Mouse (Mus musculus) cerebellum, adult 2 months (tissue): ENCODE measurements at regions not wholly inside any gene's neighbourhood (a gene's known extent, or its start where the extent isn't known, plus 50 kb on each side); places are given as distances from the start of the nearest gene placed in this dataset.

Source experiments
- DNase-seq, 2 experiments: peaks; one replicate each; pipeline ENCODE4 v3.0.0; 2021
- H3K27ac ChIP-seq: fragments of 200-500 bp; 2 replicates; pipeline ENCODE4 v1.5.1; 2012; ENCODE audit warnings: low read length, control low read depth, inconsistent platforms; ENCODE audit not compliant: insufficient read depth
- H3K27me3 ChIP-seq: fragments of 200-500 bp; 2 replicates; pipeline ENCODE4 v1.6.1; 2012; ENCODE audit warnings: inconsistent platforms, mild to moderate bottlenecking, low read length, moderate library complexity; ENCODE audit not compliant: control insufficient read depth, insufficient read depth
- H3K4me1 ChIP-seq: fragments of 200-500 bp; 2 replicates; pipeline ENCODE4 v1.6.1; 2011; ENCODE audit warnings: low read length; ENCODE audit not compliant: control insufficient read depth, insufficient read depth
- H3K4me3 ChIP-seq: fragments of 200-500 bp; replicated peaks from 2 replicates; pipeline ENCODE3; 2011; ENCODE audit warnings: mild to moderate bottlenecking, low read depth, low read length, control low read depth; ENCODE audit not compliant: insufficient read depth
- CTCF ChIP-seq: fragments of 200-500 bp; IDR thresholded peaks from 2 replicates; pipeline ENCODE4 v1.5.1; 2011; ENCODE audit warnings: low read depth, mild to moderate bottlenecking, control low read depth, low read length, moderate library complexity, borderline replicate concordance; ENCODE audit not compliant: insufficient read depth
- POLR2A ChIP-seq: fragments of 200-500 bp; IDR thresholded peaks from 2 replicates; pipeline ENCODE4 v1.6.1; 2011; ENCODE audit warnings: low read length, control low read depth, borderline replicate concordance; ENCODE audit not compliant: insufficient read depth
- WGBS: fragments of 180-500 bp; shearing (Covaris S2); methylation state at CpG from one replicate; pipeline ENCODE4 v1.1.7; 2018; 5-methylcytosine and 5-hydroxymethylcytosine counted together

DNA sequence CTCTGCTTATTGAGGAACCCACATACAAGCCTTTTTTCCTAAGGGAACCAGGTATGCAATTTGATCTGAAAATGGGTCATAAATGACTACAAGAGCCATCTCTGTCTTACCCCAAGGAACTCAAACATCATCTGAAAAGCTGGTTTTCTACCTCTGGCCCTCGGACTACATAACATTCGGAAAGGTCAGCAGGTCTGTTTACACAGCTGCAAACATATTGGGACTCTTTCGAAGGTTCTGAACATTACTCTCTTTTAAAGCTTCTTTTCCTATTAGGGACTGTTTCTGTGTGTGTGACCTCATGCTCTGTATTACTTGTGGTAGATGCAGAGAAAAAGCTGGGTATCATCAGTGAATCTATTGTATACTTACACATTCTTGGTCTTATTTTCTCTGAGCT lies 491.9 kb upstream of the 4930452B06Rik start:
- H3K27me3 ChIP-seq, result no peaks in the 10 kb centered on the region
- DNase-seq, result no peak
- WGBS, result 87% methylated on average over 3 of the region's 3 CpGs
- no peaks in the 10 kb centered on the region for H3K4me1 ChIP-seq
- TF ChIP-seq CTCF (no peak), POLR2A (no peak)
- H3K27ac ChIP-seq, result no peak overlapping the region
- H3K4me3 ChIP-seq, result no peak overlapping the region

DNA sequence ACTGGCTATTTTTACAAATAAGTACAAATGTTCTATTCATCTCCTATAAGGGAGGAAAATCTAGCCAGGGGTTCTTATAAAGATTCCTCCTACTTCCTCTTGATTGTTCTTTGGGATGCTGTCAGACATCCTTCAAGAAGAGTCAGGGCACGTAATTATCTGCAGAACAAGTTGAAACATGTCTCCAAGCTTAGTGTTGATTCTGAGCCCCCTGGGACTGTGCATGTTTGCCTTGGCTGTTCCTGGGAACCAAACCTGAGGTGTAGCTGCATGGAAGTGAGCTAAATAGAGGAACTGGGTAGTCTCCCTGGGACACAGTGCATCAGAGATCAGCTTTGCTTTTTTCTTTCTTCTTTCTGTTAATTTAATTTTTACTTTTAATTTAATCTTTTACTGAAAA lies 484.8 kb upstream of the 4930452B06Rik start:
- 65% methylated on average over 1 of the region's 1 CpGs for WGBS
- no peak for TF ChIP-seq POLR2A
- no peak for TF ChIP-seq CTCF

DNA sequence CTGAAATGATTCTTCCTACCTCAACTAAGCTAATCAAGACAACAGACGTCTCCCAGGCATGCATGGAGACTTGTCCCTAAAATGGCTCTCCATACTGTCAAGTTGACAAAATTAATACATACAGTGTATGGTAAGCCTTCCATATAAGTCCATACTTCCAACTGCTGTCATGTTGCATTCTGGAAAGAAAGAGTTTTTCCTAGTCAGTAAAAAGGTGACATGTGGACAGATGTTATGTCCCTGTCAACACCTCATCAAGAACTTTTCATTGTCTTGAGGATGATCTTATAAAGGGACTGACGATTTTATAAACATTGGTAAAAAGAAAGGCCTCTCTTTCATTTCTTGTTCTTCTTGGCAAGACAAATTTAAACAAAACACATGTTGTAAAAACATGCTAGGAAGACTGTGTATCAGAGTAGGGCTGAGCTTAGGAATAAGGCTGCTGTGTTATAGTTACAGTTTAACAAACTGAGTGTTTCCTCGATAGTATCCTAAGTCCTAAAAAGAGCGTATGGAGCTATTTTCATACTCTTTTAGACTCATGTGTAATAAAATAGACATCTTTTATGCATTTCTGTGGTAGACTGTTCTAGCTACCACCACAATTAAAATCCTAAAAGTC lies 480.7 kb upstream of the 4930452B06Rik start:
- no peak for TF ChIP-seq CTCF
- TF ChIP-seq POLR2A, result no peak
- 88% methylated on average over 4 of the region's 4 CpGs for WGBS
- H3K4me3 ChIP-seq, result no peak overlapping the region
- H3K27ac ChIP-seq, result no peak overlapping the region
- H3K27me3 ChIP-seq, result no peaks in the 10 kb centered on the region
- DNase-seq, result no peak
- H3K4me1 ChIP-seq, result no peaks in the 10 kb centered on the region

More for the DNA sequence above, 484.8 kb upstream of the 4930452B06Rik start:
- H3K4me3 ChIP-seq, result no peak overlapping the region
- H3K27me3 ChIP-seq, result no peaks in the 10 kb centered on the region
- no peak for DNase-seq
- H3K27ac ChIP-seq, result no peak overlapping the region
- no peaks in the 10 kb centered on the region for H3K4me1 ChIP-seq

DNA sequence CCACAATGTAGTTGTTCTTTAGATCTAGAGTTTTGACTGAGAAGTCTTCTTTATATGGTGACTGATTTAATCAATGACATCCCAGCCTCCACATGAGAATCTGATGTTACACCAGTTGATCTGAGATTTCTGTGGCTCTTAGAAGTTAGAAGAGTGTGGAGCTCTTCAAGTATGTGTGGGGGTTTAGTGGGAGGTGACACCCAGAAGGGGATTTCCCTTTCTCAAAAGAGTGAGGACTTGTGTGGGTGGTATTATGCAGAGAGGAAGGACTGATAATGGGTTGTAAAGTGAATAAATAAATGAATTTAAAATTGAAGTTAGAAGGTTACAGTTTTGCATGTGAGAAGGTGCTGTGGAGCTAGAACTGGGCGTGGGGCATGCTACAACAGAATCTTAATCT lies 439.7 kb upstream of the 4930452B06Rik start:
- TF ChIP-seq POLR2A (no peak), CTCF (no peak)
- H3K4me1 ChIP-seq, result no peaks in the 10 kb centered on the region
- 84% methylated on average over 1 of the region's 1 CpGs for WGBS

DNA sequence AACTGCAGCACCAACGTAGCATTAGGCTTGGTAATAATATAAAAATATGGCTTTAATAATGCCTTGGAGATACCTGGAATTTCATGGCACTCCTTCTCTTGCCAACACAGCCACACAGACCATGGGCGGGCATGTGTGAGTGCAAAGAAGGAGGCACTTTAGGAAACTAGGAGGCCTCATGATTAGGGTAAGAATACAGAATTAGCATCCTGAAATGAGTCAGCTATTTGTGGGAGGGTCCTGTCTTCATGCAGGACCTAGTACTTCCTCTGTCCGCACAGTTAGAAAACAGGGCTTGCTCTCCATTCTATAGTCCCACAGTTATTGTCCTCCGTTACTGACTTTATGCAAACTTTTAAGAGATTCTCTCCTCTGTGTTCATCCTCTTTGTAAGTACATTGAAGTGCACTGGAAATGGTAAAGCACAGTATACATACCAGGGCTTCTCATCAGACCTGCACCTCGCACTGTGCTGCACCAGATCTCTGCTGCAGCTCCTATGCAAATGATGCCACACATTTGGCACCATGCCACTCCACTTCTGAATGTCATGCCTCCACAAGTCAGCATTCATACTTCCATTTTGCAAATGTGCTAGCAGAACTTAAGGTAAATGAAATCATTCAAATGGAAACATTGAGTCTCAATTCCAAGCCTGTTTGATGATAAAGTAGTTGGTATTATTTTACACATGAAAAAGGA lies 423.7 kb upstream of the 4930452B06Rik start:
- TF ChIP-seq POLR2A (no peak), CTCF (no peak)
- 81% methylated on average over 5 of the region's 5 CpGs for WGBS
- DNase-seq, result no peak
- H3K27ac ChIP-seq, result no peak overlapping the region
- no peaks in the 10 kb centered on the region for H3K4me1 ChIP-seq
- H3K27me3 ChIP-seq, result no peaks in the 10 kb centered on the region
- no peak overlapping the region for H3K4me3 ChIP-seq

More for the DNA sequence above, 439.7 kb upstream of the 4930452B06Rik start:
- DNase-seq, result no peak
- H3K27me3 ChIP-seq, result no peaks in the 10 kb centered on the region
- H3K27ac ChIP-seq, result no peak overlapping the region
- no peak overlapping the region for H3K4me3 ChIP-seq

DNA sequence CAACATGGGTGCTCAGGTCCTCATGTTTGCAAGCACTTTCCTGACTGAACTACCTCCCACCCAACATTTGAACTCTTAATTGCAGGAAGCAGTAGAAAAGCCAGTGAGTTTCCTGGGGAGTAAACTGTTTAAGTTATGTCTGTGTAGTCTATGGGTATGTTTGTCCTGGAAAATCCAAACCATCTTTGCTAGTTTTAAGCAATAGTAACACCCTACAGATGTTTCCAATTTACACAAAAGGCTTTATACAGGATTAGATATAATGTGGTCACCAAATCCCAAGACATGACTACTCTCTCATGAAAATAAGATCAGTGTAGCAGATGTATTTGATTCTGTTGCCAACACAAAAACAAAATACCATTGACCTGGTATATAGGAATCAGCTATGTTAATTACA lies 421.1 kb upstream of the 4930452B06Rik start:
- no peak for TF ChIP-seq POLR2A
- TF ChIP-seq CTCF, result no peak
- H3K27me3 ChIP-seq, result no peaks in the 10 kb centered on the region
- H3K4me3 ChIP-seq, result no peak overlapping the region
- no peak overlapping the region for H3K27ac ChIP-seq
- no peaks in the 10 kb centered on the region for H3K4me1 ChIP-seq
- no peak for DNase-seq

DNA sequence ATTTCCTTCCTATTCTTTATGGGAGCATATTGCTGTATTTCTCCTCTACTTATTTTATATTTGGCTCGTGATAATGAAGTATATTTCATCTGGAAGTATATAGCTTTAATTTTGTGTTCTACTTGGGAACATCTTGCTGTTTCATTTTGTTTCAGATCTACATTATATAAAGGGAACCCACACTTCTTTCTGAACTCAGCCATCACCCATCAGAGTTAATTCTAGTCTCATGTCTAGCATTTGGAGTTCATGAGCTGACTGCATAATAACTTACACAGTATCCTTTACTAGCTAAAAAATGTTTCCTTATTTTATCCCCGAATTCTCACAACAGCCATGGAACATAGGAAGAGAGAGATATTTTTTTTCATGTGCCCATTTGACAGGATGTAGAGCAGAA lies 413.6 kb upstream of the 4930452B06Rik start:
- TF ChIP-seq POLR2A, result no peak
- TF ChIP-seq CTCF, result no peak
- WGBS, result 90% methylated on average over 2 of the region's 2 CpGs
- no peaks in the 10 kb centered on the region for H3K27me3 ChIP-seq
- no peak overlapping the region for H3K27ac ChIP-seq
- H3K4me3 ChIP-seq, result no peak overlapping the region
- H3K4me1 ChIP-seq, result no peaks in the 10 kb centered on the region
- DNase-seq, result no peak

DNA sequence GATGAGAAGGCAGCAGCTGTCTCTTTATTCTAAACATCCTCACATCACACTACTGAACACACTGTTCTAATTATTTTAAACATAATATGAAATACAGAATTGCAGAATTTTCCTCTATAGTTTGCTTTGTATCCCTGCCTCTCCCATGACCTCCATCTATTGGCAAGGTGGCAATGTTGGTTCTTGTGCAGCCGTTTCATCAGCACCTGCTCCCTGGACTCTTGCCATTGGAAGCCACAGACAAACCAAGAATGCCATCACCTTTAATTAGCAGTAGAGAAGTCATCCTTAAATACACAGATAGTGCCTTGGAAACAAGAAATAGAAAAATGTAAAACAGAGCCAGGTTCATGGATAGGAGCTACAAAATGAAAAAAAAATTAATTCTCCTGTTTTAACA lies 413.0 kb upstream of the 4930452B06Rik start:
- 16% methylated on average over 1 of the region's 1 CpGs for WGBS
- Histone ChIP-seq H3K4me1 (no peaks in the 10 kb centered on the region), H3K27ac (no peak overlapping the region), H3K27me3 (no peaks in the 10 kb centered on the region), H3K4me3 (no peak overlapping the region)
- peak in 1 of 2 experiments; percentile 56 for DNase-seq
- TF ChIP-seq POLR2A (no peak), CTCF (no peak)
